Mouse (Mus musculus) MEL-GATA-1-ER (cell line): ENCODE measurements around the gene Tnnt3.

Source experiments
- DNase-seq: peaks from one replicate; pipeline ENCODE4 v3.0.0-alpha.2; 2012; ENCODE audit warnings: low read depth; ENCODE audit errors: extremely low read depth

The Tnnt3 gene

DNA sequence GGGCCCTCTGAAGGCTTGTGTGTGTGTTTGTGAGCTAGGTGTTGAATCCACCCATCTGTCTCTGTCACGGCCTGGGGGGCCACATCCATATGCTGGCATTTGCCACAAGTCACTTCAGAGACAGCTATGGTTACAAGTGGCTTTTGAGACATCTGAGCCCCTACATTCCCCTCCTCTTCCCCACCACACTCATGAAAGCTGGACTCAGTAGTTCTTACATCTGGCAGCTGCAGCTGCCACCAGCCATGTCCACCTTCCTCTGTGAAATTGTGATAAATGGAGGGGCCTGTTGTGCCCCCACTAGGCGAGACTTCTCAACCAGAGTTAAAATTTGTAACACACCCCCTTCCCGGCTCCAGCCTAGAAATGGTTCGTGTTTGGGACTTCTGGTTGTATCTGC is 39.7 kb downstream of the Tnnt3 start:
- DNase-seq = no peak

DNA sequence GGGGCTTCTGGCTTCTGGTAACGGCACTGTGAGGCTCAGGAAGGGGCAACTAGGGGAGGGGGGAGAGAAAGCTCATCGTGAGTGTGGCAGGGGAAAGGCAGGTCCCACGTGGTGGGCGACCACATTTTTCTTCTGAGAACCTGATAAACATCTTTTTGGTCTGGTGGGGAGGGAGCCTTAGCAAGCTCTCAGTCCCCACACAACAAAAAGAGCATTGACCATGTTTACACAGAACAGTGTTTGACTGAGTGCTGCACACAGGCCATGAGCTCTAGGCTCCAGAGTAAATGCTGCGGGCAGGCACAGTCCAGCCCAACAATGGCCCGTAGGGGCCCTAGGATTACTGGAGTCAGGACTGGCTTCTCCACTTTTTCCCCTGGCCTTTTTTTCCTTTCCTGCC is 40.1 kb downstream of the Tnnt3 start:
- DNase-seq = no peak

DNA sequence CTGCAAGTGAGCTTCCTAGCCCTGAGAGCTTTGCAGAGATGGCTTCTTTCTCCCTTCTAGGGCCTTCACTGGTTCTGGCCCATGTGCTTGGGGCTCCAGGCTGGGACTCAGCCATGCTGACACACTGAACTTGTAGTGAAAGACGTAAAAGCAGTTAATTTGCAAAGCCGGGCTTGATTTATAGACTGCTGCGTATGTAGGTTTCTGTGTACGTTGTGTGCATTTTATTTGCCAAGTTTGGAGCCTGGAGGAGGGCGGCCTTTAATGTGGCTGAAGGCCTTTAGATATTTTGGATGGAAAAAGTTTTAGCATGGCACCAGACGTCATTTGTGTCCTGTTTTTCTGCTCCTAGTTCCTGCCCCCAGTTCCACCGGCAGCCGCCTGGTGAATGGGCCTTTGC is 41.2 kb downstream of the Tnnt3 start:
- no peak for DNase-seq

DNA sequence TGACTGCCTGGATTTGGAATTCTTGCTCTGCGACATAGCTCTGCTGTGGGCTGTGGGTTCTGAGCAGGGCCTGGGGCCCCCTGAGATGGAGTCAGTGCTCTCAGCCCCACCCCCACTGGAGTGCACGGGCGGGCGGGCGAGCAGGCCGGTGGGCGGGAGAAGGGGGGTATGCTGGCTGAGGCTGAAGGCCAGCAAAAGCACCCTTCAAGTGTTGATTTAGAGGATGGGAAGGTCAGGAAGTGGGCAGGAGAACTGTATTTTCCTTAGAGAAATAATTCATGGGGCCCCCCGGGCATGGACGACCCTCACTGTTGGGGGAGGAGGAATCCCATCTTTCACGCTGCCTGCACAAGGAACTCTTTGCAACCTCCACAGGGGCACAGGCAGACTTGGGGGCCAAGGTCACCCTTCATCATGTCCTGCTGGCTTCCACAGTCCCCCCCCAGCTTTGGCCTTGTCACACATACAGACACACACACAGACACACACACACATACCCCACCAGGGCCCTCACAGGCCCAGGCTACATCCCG is 44.2 kb downstream of the Tnnt3 start:
- no peak for DNase-seq

DNA sequence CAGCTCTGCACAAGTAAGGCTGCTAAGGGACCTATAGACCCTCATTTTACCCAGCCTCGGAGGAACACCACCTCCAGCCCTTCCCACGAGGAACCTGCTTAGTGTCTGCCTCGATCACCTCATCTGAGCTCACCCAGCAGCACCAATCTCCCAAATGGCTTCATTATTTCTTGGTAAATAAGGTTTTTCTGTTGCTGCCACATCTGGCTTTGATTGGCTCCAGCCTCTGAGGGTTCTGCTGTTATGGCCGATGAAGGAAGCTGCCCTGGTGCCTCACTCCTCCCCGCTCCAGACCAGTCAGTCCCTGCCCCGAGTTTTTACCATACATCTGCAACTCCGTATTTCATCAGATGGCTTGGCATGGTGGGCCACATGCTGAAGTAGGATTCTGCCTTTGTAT is 47.3 kb downstream of the Tnnt3 start:
- DNase-seq = no peak

DNA sequence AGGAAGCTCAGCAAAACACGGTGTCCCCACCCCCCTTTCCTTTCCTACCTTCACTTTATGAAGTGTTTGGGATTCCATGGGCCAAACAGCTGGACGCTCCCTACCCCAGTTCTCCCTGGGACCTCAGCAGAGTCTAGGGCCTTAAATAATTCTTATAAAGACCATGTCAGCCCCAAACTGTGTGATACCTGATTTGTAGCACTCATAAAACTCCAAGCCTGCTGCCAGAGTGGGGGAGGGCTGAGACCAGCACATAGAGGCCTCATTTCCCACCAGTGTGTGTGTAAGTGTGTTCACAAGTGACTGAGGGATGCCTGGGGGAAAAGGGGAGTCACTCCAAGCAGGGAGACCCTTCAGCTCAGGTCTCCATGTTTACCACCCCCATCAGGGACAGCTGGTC is 49.2 kb downstream of the Tnnt3 start:
- DNase-seq = no peak

DNA sequence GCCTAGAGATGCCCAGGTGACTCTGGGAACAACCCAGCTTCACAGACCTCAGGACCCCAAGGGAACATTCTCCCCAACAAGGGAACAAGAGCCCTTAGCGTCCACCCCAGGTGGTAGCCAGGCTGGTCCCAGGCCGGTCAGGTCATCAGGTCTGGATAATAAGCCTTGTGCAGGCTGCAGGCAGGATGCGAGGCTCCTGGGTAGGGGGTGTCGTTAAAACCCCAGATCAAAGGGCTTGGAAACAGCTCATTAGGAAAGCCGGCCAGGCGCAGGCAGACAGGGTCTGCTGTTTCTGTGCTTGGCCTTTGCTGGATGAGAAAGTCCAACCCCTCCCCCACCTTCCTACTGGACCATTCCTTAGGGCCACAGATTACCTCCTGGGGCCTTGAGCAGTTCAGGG is 50.1 kb downstream of the Tnnt3 start:
- no peak for DNase-seq

DNA sequence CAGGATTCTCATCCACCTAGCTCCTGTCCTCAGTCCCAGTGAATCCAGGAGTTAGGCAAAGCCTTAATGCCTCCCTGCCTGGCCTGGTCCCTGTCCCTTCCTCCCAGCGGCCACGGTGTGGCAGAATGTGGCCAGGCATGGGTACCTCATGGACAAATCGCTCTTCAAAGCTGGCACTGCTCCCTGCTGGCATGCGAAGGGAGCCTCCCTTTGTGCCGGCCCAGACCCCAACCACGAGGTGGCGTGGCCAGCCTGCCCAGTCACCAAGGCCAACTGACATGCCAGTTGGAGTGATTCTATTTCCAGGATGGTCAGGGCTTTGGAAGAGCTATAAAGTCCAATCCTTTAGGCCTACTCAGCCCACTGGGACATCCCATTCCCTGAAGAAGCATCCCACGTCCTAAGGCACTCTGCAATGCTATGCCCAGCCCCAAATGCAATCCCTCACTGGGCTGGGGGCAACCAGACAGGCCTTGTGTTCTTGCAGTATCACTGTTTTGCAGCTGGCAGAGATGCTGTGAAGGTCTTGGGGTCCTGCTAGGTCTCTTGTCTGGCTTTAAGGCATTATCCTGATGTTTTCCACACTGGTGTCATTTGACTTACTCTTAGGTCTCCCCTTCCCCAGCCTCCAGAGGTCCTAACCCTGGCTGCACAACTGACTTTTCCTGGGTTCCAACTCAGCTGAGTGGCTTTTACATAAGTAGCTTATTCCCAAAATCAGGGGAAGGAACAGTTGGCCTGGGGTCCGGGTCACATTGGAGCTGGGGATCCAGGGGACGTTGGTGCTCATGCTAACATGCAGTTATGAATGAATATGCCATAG is 51.5 kb downstream of the Tnnt3 start:
- no peak for DNase-seq

DNA sequence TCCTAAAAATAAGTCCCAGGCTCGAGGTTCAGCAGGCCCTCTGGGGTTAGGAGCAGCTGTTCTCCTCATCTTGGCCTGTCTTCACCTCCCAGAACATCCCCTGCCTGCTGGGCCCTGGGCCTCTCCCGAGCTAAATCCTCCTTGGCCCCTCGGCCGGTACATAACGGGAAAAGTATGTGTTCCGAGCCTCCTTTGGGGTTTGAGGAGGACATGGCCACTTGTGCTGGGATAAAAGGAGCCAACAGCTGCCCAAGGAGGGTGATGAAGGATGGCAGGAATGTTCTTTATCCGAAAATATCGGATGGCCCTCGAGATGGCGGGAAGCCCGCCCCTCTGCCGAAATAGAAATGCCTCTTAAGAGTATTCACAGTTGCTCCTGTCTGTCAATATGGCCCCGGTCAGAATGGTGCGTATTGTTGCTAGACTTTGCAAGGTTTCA is 52.3 kb downstream of the Tnnt3 start:
- DNase-seq = no peak

DNA sequence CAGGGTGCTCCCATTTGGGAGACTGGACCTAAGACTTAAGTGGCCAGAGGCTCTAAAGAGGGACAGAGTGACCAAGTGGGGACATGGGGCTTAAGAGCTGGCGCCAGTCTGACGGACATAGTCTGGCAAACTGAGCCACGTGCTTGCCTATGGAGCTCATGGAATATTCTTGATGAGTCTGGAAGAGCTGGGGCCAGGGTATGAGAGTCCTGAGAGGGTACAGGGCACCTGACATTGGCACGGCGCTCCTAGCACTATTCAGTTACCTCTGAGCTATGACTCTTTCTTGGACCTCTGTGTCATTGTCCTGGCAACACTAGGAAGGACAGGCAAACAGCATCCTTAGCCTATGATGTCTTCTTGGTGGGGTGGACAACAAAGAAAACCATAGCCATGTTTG is 53.1 kb downstream of the Tnnt3 start:
- no peak for DNase-seq

DNA sequence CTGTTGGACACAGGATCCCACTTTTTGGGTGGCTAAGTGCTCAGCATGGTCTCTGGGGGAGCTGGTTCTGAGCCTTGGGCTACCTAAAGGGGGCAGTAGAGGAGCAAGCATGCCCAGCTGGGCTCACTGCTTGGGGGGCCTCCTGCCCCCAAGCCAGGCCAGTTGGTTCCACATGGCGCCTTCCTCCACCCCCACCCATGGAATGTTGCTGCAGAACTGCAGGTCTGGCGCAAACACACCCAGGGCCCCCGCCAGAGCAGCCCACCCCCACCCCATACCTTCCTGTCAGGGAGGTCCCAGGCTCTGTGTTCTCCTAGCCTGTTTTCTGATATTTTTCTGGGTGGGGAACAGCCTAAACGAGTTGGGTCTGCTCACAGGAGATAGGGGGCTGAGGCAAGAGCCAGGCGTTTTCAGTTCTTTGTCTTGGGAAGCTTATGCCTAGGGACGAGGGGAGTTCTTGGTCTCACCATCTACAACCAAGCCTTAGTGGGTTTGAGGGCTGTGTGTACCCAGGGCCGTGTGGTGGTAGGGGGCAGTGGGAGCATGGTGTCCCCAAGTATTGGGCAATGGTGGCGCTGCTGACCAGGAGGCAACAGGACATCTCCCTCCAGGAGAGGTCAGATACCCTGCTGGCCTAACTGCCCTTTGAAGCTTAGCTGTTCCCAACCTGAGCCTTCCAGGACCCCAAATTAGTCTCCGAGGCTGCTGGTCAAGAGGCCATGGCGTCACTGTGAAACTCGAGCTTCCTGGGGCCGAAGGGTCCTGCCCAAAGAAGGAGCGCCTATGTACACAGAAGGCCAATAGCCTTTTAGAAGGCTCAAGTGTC is 54.2 kb downstream of the Tnnt3 start:
- no peak for DNase-seq

DNA sequence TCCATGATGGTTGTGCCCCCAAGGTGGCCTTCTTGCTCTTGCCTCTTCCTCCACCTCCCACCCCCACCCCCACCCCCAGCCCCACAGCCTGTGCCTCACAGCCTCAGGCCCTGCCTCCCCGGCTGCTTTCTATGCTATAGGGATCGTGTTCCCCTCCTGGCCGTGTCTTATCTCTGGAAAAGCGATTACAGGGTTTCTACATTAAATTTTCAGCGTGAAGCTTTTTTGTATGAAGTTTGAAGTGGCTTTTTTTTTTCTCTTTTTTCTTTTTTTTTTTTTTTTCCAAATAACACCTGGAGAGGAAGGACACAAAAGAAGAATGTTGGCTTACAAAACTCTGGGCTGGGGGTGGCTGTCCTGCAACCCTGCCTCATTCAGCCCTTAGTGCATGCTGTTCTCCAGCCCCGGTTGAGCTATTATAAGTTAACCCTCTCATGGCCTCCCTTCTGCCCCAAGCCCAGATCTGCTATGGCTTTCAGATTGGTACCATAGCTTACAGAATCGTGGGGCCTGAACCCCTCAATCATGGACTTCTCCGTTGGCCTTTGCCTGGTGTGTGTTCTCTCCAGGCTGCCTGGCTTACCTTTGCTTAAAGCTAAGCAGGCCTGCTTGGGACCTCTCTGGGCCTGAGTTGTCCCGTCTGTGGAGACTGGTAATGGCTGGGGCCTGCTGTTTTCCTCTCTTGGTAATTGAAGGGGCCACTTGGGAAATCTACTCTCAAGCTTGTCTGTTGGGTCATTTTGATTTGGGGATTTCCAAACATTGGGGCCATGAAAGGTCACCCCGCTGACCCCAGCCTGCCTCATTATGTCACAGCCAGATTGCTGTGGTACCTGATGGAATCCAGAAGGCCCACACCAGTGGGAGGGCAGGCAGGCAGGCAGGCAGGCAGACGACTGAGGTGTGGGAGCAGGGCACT is 55.0 kb downstream of the Tnnt3 start:
- no peak for DNase-seq

DNA sequence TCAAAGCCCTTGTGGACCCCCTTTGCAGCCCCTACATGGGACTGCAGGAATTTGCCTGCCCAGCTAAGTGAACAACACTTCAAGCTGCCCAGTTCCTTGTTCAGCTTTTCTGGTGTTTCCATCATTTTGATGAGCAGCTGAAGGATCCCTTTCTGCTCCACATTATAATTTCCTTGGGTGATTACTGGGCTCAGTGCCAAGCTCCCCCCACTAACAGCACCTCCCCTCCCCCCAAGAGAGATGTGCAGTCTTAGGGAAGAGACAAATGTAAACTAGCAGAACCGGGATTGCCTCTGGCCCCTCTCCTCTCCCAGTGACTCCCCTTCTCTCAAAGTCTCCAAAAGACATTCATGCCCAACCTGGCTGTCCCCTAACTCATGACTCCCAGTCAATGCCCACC is 56.0 kb downstream of the Tnnt3 start:
- DNase-seq = no peak

DNA sequence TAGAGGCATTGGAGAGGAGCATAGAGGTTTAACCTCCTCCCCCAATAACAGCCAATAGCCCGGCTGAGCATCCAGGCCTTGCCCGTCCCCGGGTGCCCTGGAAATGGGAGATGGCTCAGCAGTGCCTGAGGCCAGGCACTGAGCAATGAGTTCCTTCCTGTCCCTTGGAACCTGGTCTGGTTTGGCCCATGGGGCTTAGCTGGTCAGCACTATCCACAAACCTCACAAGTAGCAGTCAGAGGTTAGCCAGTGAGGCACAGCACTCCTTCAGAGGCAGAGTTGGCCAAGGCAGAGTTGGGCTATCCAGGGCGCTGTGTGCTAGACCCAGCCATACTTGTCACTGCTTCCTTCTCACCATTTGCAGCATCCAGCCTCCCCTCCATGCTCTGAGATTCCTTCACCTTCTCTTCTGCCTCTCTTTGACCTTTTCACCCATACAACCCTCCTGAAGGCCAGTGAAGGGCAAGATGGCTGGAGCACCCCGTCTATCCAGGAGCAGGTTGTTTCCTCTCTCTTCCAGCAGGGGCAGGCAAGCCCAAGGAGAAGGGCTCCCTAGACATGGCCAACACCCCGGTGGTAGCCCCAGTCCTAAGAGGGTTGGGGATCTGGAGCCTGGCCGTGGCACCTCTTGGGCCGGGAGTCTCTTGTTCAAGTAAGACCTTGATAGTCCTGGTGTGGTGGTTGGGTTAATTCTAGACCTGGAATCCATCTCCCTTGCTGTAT is 56.9 kb downstream of the Tnnt3 start:
- no peak for DNase-seq

DNA sequence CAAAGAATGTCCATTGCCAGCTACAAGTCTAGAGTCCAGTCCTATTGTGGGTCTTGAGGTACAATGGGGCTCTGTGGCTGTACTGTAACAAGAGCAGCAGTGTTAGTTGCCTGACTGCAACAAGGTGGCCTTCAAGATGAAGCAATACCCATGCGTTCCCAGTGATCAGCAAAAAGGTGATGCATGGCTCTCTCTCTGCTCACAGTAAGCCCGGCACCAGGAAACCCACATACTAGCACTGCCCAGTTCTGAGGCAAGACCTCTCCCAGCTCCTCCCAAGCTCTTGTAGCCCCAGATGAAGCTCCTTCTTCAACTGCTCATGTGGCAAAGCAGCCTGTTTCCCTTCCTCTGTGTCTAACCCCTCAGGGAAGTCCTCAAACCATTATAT is 57.4 kb downstream of the Tnnt3 start:
- DNase-seq = no peak

DNA sequence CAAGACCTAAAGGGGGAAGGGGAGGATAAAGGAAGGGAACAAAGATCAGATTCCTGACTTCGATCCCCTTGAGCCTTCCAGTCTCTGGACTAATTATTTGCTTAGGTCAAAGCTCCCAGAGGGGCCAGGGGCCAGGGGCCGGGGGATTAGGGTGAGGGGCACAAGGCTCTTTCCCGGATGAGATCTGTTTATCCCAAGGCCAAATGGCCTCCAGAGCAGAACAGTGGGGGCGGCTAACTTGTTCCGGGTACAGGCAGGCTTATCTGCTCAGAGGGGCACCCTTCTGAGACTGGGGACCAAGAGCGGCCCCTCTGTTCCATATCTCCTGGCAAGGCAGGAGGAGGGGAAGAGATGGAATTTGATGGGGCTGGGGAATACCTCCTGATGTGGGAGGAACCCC is 59.1 kb downstream of the Tnnt3 start:
- DNase-seq = no peak

DNA sequence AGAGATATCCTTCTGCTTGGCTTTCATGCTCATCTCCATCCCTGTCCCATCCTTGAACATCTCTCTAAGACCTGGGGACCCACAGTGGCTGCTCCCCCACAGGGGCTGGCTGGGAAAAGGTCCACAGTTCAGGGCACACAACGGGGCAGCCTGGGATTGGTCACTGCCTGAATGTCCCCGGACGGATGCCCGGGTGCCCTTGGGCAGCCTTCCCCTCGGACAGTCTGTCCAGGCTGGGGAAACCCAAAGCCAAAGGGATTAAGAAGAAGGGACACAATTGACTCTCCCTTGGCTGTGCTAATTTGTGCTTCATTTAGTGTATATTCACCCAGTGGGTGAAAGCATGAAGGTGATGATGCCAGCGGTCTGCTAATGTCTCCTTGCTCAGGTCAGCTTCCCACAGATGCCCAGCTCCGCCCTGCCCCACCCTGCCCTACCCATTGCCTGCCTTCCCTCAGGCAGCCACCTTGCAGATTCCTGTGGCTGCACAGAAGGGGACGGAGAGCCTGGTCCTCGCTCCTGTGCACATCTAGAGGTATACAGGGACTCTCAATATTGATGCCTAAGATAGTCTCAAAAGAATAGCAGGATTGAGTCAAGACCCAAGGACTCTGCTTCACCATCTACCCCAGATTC is 60.0 kb downstream of the Tnnt3 start:
- no peak for DNase-seq

DNA sequence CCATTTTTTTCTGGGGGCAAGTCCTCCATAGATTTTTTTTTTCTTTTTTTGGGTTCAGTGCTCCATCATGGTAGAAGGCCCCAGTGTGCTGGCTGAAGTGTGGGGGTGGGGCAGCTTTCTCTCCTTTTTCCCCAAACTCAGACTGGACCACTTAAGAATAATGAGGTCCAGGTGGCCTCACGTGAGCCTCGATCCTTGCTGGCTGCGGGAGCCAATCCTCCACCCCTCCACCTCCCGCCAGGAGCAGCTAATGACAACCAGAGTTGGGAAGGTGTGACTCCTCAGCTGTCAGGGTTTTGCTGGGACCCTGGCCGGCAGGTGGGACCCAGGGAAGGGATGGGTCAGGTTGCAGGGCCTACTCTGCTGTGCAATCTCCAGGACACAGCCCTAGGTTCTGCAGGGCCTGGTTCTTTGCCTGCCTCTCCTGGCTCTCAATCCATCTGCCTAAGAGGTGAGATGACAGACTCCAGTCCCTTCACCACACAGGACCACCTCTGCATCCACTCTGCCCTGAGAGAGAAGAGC is 61.1 kb downstream of the Tnnt3 start:
- no peak for DNase-seq

DNA sequence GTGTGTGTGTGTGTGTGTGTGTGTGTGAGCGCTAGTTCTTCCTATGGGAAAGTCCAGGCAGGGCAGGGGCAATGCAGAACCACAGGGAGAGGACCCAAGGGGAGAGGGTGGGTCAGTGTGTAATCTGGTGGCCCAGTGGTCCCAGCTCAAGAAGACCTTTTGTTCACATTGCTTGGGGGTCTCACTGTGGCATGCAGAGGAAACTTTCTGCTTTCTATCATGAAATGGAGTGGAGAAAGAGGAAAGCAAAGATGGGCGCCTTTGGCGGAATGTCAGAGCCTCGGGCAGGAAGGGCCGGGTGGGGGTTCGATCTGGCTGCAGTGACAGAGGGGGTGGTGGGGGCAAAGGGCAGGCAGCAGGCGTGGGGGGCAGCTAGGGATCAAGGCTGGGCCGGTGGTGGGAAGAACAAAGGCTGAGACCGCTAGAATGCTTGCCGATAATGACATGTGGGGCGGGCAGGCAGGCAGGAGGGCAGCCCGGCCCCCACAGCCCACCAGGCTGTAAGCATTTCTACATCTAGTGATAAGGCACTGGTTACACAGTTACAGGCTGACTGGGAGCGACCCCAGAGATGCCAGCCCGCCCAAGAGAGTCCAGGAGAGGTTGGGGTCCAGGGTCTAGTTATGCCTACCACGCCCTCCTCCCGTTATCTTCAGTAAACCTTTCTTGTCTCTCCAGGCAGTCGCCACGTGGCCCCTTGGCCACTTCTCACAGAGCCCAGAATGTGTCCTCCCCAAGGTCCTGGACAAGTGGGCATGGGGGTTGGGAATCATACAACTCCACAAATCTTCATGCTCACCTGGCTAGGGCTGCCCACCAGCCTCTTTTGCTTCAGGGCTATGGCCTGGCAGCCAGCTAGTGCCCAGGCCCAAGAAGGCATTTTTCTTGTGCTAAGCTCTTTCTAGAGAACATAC is 62.6 kb downstream of the Tnnt3 start:
- DNase-seq = no peak
